Mouse (Mus musculus) heart, postnatal 0 days (tissue): ENCODE data around the gene Lingo1.

Experiments
- CTCF ChIP-seq: IDR thresholded peaks from 2 replicates; pipeline ENCODE4 v1.5.1; 2016; ENCODE audit warnings: antibody characterized with exemption, control low read depth, low read depth
- EP300 ChIP-seq: IDR thresholded peaks from 2 replicates; pipeline ENCODE4 v1.6.1; 2016; ENCODE audit warnings: antibody characterized with exemption, low read depth

DNA sequence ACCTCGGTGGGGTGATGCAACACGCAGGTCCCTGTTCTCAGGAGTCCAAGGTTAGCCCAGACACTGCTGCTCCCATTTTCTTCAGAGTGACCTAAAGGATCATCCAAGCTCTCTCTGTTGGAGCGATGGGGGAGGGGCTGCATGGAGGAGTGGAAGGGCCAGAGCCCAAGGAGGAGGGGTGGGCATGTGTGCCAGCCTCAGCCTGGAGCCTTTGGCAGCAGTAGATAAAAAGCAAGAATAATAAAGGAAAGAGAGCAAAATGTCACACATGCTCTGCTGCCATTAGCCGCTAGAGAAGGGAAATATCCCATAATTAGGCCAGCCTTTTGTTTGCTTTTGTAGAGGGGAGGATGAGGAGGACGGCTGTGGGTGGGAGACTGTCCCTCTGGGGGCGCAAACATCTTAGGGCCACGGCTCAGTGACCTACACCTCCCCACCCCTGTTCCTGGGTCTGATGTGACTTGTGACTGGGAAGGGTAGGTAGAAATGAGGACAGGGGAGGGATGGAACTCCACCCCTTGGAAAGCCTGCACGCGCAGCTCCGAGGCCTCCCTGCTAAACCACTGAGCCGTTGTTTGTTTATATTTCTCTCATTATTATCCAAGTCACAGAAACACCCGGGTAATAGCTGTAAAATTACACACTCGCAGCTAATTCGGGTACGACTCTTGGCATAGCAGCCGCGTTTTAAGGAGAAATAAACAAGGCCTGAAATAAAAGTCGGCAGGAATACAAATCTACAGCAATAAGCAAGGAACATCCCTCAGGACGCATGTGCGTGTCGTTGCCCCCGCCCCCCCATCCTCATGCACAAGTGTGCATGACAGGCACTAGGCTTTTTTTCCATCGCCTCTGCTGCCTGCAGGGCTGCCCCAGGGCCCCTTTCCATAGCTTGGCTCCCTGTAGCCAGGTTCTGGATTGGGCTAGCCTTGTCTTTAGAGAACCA lies 223.5 kb downstream of the Lingo1 start:
- no peak for TF ChIP-seq EP300
- no peak for TF ChIP-seq CTCF
